Mouse (Mus musculus) MN1 (cell line): ENCODE data around the gene Spg20.
A peak's percentile ranks its signal among the peaks of the same experiment; 100 is the strongest.

Experiments
- DNase-seq: peaks from one replicate; pipeline ENCODE4 v3.0.0-alpha.2; 2016; ENCODE audit warnings: low spot score

The Spg20 gene

DNA sequence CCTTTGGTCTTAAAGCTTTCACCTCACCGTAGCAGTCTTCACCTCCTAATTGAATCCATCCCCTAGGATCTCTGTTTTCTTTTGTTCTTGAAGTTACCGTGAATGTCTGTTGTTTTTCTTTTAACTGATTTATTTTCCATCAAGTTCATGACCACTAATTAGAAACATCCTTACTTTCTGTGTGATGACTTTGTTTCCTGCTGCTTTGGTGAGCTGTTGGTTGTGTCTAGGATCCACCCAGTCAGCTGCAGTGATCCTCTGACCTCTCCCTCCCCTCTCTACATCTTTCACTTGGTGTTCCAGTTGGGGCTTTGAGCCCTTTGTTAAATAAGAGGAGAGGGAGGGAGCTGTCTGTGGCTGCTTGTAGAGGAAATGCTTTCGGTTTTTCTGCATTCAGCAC is 36.2 kb downstream of the Spg20 start:
- no peak for DNase-seq

DNA sequence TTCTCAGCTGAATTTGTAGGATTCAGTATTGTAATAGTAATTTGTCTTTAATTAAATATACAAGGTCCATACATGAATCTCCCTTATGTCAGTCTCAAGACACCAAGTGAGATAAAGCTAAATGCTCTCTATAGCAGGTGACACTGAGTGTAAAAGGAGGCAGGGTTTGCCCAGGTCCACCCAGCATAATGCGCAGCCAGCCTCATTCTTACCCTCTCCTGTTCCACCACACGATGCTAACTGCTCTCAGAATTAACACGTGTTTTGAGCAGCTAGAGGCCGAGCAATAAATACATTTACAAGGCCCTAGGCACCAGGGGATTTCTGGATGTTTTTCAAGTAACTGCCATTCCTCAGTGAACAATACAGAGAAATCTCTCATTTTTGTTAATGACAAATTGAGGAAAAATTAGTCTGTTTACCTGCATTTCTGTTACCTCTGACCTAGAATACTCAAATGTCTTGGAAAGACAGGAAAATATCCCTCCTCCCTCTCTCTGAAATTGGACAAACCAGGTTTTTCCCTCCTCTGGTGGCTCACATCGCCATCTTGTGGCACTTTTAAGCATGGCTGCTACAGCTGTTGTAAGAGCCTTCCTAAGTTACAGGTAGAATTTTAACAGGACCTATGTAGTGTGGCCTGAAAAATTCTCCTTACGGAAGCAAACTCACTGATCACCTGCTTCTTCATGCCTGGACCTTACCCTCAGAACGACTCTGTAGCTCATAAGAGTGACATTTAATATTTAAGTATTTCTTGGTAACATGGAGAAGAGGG is 39.9 kb downstream of the Spg20 start:
- DNase-seq: peak; percentile 75

DNA sequence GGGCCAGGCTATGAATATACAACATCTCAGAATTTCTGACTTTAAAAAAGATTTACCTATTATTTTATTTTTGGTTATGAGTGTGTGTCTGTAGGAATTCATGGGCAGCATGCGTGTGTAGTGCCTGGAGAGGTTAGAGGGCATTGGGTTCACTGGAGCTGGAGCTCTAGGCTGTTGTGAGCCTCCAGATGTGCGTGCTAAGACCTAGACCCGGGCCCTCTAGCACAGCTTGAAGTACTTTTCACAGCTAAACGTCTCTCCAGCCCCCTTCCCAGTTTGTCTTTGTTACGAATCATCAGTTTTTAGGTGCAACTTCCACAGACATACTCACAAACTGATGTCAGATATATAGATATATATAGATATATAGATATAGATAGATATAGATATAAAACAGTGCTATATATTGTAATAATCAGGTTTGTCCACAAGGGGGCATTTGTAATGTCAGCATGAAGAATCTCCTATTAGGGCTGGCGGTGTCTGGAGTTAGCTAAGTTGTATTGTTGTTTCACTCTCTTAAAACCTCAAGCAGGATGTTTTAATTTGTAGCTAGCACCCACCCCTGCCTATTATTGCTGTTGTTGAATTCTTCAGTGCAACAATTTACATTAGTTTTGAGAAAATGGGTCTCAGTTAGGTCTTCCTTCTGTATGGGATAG is 40.9 kb downstream of the Spg20 start:
- DNase-seq: peak; percentile 71

DNA sequence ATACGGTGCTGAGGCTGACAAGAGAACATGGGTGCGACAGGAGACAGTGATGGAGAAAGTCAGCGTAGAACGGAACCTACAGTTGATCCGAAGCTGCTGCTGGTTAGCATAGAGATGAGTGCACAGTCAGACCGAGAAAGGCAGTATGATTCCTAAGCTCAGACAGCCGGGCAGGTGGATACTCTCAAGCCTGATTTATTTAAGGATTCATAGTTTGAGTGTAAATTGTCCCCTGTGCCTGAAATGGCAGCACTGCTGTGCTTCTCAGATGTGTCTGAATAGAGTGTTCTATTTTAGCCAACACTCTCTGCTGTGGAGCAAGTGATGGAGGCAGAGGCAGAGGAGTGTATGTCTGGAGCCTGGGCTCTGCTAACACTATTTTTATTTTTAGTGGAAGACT is 42.3 kb downstream of the Spg20 start:
- DNase-seq: no peak

DNA sequence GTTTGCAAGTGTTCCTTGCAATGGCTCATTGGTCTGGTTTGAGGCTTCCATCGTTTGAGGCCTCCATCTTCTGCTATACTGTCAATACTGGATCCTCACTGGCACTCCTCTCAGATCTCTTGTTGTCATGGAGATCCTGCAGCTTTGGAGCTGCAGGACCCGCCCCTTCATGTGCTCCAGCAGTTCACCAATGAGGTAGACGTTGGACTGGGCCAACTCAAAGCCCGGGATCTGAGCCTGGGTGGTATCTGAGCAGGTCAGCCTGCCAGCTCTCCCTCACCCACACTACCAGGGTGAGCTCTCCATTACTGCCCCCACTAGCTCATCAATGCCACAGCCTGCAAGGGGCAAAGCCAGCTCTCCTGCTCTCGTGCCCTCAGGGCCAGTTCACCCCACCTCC is 45.5 kb downstream of the Spg20 start:
- no peak for DNase-seq

GRCm38 (mm10) chr3:55161144-55161543 is 49.2 kb downstream of the Spg20 start:
- DNase-seq: no peak

- no peak for DNase-seq
Measured at GRCm38 (mm10) chr3:55163510-55163909, 51.6 kb downstream of the Spg20 start.

DNA sequence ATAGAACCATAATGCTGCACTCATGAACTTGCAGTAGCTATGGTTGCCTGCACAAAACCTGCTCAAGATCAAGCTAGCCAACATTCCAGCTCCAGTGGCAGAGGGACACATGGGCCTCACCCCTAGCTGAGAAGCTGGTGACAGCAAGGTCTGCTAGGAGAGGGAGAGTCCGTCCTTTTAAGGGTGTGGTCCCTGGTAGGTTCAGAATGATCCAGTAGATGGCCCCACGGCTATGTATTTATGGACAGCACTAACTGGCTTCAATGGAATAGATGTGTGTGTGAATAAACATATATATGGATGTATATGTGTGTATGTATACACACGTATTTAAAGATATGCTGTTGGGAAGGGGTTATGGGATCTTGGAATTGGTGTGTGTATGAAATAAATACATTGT is 60.6 kb downstream of the Spg20 start:
- no peak for DNase-seq

DNA sequence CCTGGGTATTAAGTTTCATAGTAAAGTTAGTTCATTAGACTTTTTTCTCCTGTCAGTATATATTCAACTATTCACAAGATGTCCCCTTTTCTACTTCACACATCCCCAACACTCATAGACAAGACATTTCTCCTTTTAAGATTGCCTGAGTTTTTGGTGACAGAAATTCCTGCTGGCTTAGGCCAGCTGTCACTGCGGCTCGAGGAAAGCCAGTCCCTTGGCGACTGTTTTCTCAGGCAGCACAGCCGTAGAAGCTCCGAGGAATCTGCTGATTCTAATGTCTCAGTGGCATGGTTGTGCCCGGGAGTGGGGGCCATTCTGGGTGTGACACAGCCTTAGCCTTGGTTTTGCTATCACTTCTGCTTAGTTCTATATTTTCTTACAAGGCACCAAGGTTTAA is 65.4 kb downstream of the Spg20 start:
- no peak for DNase-seq

DNA sequence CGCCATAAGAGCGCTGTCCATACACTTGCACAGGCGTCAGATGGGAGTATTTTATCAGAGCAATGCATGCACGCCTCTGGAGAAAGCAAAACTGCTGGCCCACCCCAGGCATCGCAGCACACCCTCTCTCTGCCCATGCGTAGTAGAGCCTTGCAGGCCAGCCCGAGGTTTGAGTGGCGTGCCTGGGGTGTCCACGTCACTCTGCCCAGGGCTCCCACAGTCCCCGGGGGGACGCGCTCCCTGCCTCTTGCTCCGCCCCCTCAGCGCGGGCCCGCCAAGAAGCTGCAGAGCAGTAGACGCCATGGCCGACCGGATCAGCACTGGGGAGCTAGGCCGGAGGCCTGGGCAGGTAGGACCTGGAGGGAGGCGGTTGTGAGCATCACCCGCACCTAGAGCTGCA is 69.9 kb downstream of the Spg20 start, which contains the start of gene Sohlh2:
TSS of gene Sohlh2 (plus strand) at position 263 of the 400 bp plus-strand sequence.
- peak; percentile 97 for DNase-seq
